Mouse (Mus musculus) lung, postnatal 4 days (tissue): Measurements from ENCODE around the gene Vps26b.

ENCODE experiments used
- DNase-seq, 2 experiments: peaks; one replicate each; pipeline ENCODE4 v3.0.0; 2021

Vps26b gene

GRCm38 (mm10) chr9:27029828-27030762 lies at the start of gene Vps26b, which contains the start of gene Ncapd3:
TSS of gene Vps26b (minus strand) at chr9:27030065.
TSS of gene Ncapd3 (plus strand) at chr9:27030175.
- DNase-seq: peak; percentile 96 to 97

GRCm38 (mm10) chr9:27075812-27076211 lies 45.9 kb upstream of the Vps26b start:
- no peak for DNase-seq

GRCm38 (mm10) chr9:27074677-27075076 lies 44.8 kb upstream of the Vps26b start:
- no peak for DNase-seq

GRCm38 (mm10) chr9:27070895-27071294 lies 41.0 kb upstream of the Vps26b start:
- DNase-seq: no peak

GRCm38 (mm10) chr9:27058341-27058740 lies 28.5 kb upstream of the Vps26b start:
- no peak for DNase-seq

GRCm38 (mm10) chr9:27049492-27049891 lies 19.6 kb upstream of the Vps26b start:
- no peak for DNase-seq

GRCm38 (mm10) chr9:27043892-27044291 lies 14.0 kb upstream of the Vps26b start:
- DNase-seq: no peak

GRCm38 (mm10) chr9:27030763-27031100 lies 867 bp upstream of the Vps26b start:
- no peak for DNase-seq

GRCm38 (mm10) chr9:27029022-27029827 lies 640 bp downstream of the Vps26b start:
- peak in 1 of 2 experiments; percentile 40 for DNase-seq

- no peak for DNase-seq
Observed at GRCm38 (mm10) chr9:27026708-27027107, 3.2 kb downstream of the Vps26b start.

- no peak for DNase-seq
Observed at GRCm38 (mm10) chr9:27023681-27024080, 6.2 kb downstream of the Vps26b start.

- no peak for DNase-seq
Observed at GRCm38 (mm10) chr9:27018961-27019360, 10.9 kb downstream of the Vps26b start.

- no peak for DNase-seq
Observed at GRCm38 (mm10) chr9:27011572-27011971, 18.3 kb downstream of the Vps26b start.

- DNase-seq: no peak
Observed at GRCm38 (mm10) chr9:27009231-27009630, 20.6 kb downstream of the Vps26b start.

GRCm38 (mm10) chr9:27006866-27007265 lies 23.0 kb downstream of the Vps26b start:
- no peak for DNase-seq

- no peak for DNase-seq
Observed at GRCm38 (mm10) chr9:27005933-27006332, 23.9 kb downstream of the Vps26b start.

GRCm38 (mm10) chr9:27005231-27005630 lies 24.6 kb downstream of the Vps26b start:
- DNase-seq: no peak

- peak; percentile 96 for DNase-seq
Observed at GRCm38 (mm10) chr9:26999461-27000395, 30.1 kb downstream of the Vps26b start, which contains the start of the genes Acad8 and Thyn1. TSS of gene Acad8 (minus strand) at chr9:26999566. TSS of gene Thyn1 (plus strand) at chr9:26999710.

GRCm38 (mm10) chr9:26998669-26999460 lies 31.0 kb downstream of the Vps26b start:
- no peak for DNase-seq

GRCm38 (mm10) chr9:26997501-26997900 lies 32.4 kb downstream of the Vps26b start:
- no peak for DNase-seq

GRCm38 (mm10) chr9:26997062-26997461 lies 32.8 kb downstream of the Vps26b start:
- DNase-seq: no peak

GRCm38 (mm10) chr9:26993900-26994299 lies 36.0 kb downstream of the Vps26b start:
- no peak for DNase-seq
